Mouse (Mus musculus): ENCODE measurements at regions not wholly inside any gene's neighbourhood (a gene's known extent, or its start where the extent isn't known, plus 50 kb on each side); places are given as distances from the start of the nearest gene placed in this dataset.
"Not testable (repeated sequence)": the region's sequence is repeated elsewhere in the genome, so short reads cannot be mapped to it uniquely, and the experiment has no call there.

- no peaks in the 10 kb centered on the region for H3K27me3 ChIP-seq (replicated peaks; ENCODE audit: low read depth, poor library complexity, severe bottlenecking)
- no peak overlapping the region for H3K27ac ChIP-seq (replicated peaks)
- no peaks in the 10 kb centered on the region for H3K4me1 ChIP-seq
- no peaks in the 10 kb centered on the region for H3K9me3 ChIP-seq
- no peak overlapping the region for H3K4me3 ChIP-seq
- no peaks in the 10 kb centered on the region for H3K36me3 ChIP-seq (replicated peaks)
- DNase-seq (ENCODE audit: low spot score): no peak
- WGBS: 66% methylated on average over 4 of the region's 4 CpGs
Observed at GRCm38 (mm10) chr2:63580489-63581139, 396.5 kb upstream of the Kcnh7 start.

- Histone ChIP-seq H3K27me3 (replicated peaks; ENCODE audit: low read depth, poor library complexity, severe bottlenecking) (no peaks in the 10 kb centered on the region), H3K4me3 (no peak overlapping the region), H3K4me1 (no peaks in the 10 kb centered on the region), H3K27ac (replicated peaks) (no peak overlapping the region), H3K9me3 (no peaks in the 10 kb centered on the region), H3K36me3 (replicated peaks) (no peaks in the 10 kb centered on the region)
- WGBS: 38% methylated on average over 5 of the region's 5 CpGs
- no peak for DNase-seq (ENCODE audit: low spot score)
Observed at GRCm38 (mm10) chr2:63575172-63575571, 391.1 kb upstream of the Kcnh7 start.

DNA sequence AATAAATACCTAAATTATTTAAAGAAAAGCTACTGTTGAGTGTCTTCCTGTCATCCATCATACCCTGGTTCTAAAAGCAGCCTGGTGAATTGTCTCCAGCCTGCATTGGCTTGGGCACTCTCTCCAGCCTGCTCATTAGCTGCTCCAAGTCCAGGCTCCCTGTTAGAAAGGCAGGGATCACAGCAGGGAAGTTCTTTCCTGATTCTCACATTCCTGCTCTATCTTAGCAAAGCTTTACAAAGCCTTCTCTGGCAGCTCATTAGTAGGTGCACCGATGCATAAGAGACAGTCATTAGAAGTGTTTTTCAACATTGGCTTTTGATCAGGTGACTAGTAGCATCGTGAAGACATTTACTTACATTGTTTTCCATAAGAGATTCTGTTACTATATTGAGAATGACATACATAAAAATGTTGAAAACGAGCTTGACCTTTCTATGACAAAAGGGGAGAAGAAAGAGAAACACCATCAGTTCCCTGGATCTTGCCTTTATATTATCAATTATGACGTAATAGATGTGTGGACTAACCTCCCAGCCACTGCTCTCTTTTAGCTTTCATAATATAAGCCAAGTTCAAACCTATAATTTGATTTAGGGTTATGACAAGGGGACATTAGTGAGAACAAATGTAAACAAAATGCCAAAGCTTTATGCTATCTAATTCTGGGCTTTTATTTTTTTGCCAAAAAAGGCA, 390.1 kb upstream of the Kcnh7 start:
- no peaks in the 10 kb centered on the region for H3K36me3 ChIP-seq (replicated peaks)
- no peaks in the 10 kb centered on the region for H3K9me3 ChIP-seq
- H3K4me3 ChIP-seq: no peak overlapping the region
- no peaks in the 10 kb centered on the region for H3K4me1 ChIP-seq
- H3K27me3 ChIP-seq (replicated peaks; ENCODE audit: low read depth, poor library complexity, severe bottlenecking): no peaks in the 10 kb centered on the region
- H3K27ac ChIP-seq (replicated peaks): no peak overlapping the region
- WGBS: 25% methylated on average over 4 of the region's 4 CpGs
- peak; percentile 22 for DNase-seq (ENCODE audit: low spot score)

DNA sequence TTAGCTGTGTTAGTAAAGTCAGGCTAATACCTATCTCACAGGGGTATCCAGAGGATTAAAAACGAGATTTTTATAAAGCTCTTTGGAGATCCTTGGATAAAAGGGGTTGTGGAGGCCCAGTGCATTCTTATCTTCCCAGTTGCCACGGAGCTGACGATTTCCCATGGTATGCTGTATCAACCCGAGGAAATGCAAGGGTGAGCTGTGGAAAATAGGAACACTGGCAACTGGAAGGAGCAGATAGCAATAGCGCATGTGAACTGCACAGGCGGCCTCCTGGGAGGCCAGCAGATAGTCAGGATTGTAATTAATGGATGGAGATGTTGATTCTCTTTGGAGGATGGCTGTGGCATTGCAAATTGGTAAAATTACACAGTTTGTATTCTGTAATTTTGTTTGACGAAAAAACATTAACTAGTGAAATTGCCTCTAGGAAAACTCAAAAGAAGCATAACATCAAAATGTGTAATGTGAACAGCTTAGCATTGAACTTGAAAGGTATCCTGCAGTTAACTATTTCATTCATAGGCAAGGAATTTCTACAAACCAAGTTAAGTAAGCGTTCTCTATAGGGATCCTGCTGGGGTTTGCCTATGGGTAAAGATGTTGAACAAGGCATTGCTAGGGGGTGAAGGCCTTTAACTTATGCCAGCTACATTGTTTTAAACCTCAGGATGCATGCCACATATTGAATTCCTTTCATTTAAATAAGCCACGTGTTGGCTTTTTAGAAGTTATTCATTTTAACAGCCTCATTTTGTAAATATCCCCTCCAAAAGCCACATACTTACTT, 389.1 kb upstream of the Kcnh7 start:
- Histone ChIP-seq H3K4me1 (no peaks in the 10 kb centered on the region), H3K9me3 (no peaks in the 10 kb centered on the region), H3K4me3 (no peak overlapping the region), H3K36me3 (replicated peaks) (no peaks in the 10 kb centered on the region), H3K27ac (replicated peaks) (no peak overlapping the region), H3K27me3 (replicated peaks; ENCODE audit: low read depth, poor library complexity, severe bottlenecking) (no peaks in the 10 kb centered on the region)
- no peak for DNase-seq (ENCODE audit: low spot score)
- 39% methylated on average over 9 of the region's 9 CpGs for WGBS

DNA sequence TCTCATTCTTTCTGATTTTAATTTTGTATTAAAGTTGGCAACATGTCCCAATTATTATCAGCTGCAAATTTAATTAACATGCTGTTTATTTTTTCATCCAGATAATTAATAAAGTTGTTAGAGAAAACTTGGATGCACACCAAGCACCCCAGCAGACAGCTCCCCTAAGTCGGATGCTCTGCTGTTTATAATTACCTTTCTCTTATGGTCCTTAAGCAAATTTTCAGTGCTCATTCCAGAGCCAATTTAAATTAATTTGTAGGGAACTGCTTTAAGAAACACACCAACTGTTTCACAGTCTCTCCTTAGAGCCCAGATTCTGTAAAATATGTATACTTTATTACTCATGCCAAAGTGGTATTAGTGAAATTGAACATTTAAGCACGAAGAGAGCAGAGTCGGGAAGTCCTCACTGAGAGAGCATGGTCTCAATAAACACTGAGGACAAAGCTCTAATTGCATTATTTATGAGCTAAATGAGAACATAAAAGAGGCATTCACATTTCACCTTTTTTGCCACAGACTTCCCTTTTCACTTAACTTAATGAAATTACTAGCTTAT, 372.9 kb upstream of the Kcnh7 start:
- DNase-seq (ENCODE audit: low spot score): no peak
- 77% methylated on average over 3 of the region's 3 CpGs for WGBS
- Histone ChIP-seq H3K9me3 (no peaks in the 10 kb centered on the region), H3K27me3 (replicated peaks; ENCODE audit: low read depth, poor library complexity, severe bottlenecking) (no peaks in the 10 kb centered on the region), H3K27ac (replicated peaks) (no peak overlapping the region), H3K36me3 (replicated peaks) (no peaks in the 10 kb centered on the region), H3K4me3 (no peak overlapping the region), H3K4me1 (no peaks in the 10 kb centered on the region)

GRCm38 (mm10) chr2:63541836-63542235, 357.7 kb upstream of the Kcnh7 start:
- not testable (repeated sequence) for H3K4me1 ChIP-seq; H3K27me3 ChIP-seq (replicated peaks; ENCODE audit: low read depth, poor library complexity, severe bottlenecking); H3K9me3 ChIP-seq; DNase-seq (ENCODE audit: low spot score); H3K4me3 ChIP-seq; H3K36me3 ChIP-seq (replicated peaks); H3K27ac ChIP-seq (replicated peaks)

- no peak for DNase-seq (ENCODE audit: low spot score)
- H3K9me3 ChIP-seq: no peaks in the 10 kb centered on the region
- H3K4me3 ChIP-seq: no peak overlapping the region
- H3K27ac ChIP-seq (replicated peaks): no peak overlapping the region
- H3K36me3 ChIP-seq (replicated peaks): no peaks in the 10 kb centered on the region
- no peaks in the 10 kb centered on the region for H3K4me1 ChIP-seq
- 91% methylated on average over 2 of the region's 2 CpGs for WGBS
- no peaks in the 10 kb centered on the region for H3K27me3 ChIP-seq (replicated peaks; ENCODE audit: low read depth, poor library complexity, severe bottlenecking)
Observed at GRCm38 (mm10) chr2:63518534-63518933, 334.4 kb upstream of the Kcnh7 start.

GRCm38 (mm10) chr2:63513554-63514226, 329.6 kb upstream of the Kcnh7 start:
- H3K36me3 ChIP-seq (replicated peaks): no peaks in the 10 kb centered on the region
- H3K27ac ChIP-seq (replicated peaks): no peak overlapping the region
- no peaks in the 10 kb centered on the region for H3K27me3 ChIP-seq (replicated peaks; ENCODE audit: low read depth, poor library complexity, severe bottlenecking)
- no peaks in the 10 kb centered on the region for H3K9me3 ChIP-seq
- no peak overlapping the region for H3K4me3 ChIP-seq
- 76% methylated on average over 1 of the region's 1 CpGs for WGBS
- H3K4me1 ChIP-seq: no peaks in the 10 kb centered on the region
- no peak for DNase-seq (ENCODE audit: low spot score)

DNA sequence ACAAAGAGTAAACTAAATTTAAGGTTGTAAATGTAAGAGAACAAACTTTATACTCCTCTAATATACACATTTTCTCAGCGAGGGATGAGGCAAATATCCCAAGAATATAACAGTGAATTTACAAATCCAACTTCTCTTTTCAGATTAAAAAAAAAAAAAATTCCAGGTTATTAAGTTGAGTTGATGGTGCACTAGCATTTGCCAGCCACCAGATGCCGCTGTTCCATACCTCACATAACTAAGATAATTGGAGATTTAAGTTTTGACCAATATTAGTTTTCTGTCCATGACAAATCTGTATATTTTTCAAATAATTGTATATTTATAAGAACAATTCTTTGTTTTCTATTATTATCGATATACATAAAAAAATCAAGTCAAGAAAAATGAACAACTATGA, 319.9 kb upstream of the Kcnh7 start:
- H3K4me3 ChIP-seq: no peak overlapping the region
- WGBS: 10% methylated on average over 3 of the region's 3 CpGs
- no peaks in the 10 kb centered on the region for H3K4me1 ChIP-seq
- H3K36me3 ChIP-seq (replicated peaks): no peaks in the 10 kb centered on the region
- H3K27ac ChIP-seq (replicated peaks): no peak overlapping the region
- peak; percentile 20 for DNase-seq (ENCODE audit: low spot score)
- H3K9me3 ChIP-seq: no peaks in the 10 kb centered on the region
- no peaks in the 10 kb centered on the region for H3K27me3 ChIP-seq (replicated peaks; ENCODE audit: low read depth, poor library complexity, severe bottlenecking)

- Histone ChIP-seq H3K4me3 (no peak overlapping the region), H3K36me3 (replicated peaks) (no peaks in the 10 kb centered on the region), H3K27me3 (replicated peaks; ENCODE audit: low read depth, poor library complexity, severe bottlenecking) (no peaks in the 10 kb centered on the region), H3K4me1 (no peaks in the 10 kb centered on the region), H3K9me3 (no peaks in the 10 kb centered on the region), H3K27ac (replicated peaks) (no peak overlapping the region)
- 62% methylated on average over 5 of the region's 5 CpGs for WGBS
- DNase-seq (ENCODE audit: low spot score): no peak
Observed at GRCm38 (mm10) chr2:63476411-63476810, 292.3 kb upstream of the Kcnh7 start.

- DNase-seq (ENCODE audit: low spot score): no peak
- Histone ChIP-seq H3K36me3 (replicated peaks) (no peaks in the 10 kb centered on the region), H3K27ac (replicated peaks) (no peak overlapping the region), H3K4me3 (no peak overlapping the region), H3K4me1 (no peaks in the 10 kb centered on the region), H3K27me3 (replicated peaks; ENCODE audit: low read depth, poor library complexity, severe bottlenecking) (no peaks in the 10 kb centered on the region), H3K9me3 (no peaks in the 10 kb centered on the region)
Observed at GRCm38 (mm10) chr2:63475255-63475654, 291.2 kb upstream of the Kcnh7 start.

GRCm38 (mm10) chr2:63473699-63474098, 289.6 kb upstream of the Kcnh7 start:
- Histone ChIP-seq H3K9me3 (no peaks in the 10 kb centered on the region), H3K4me1 (no peaks in the 10 kb centered on the region), H3K36me3 (replicated peaks) (no peaks in the 10 kb centered on the region), H3K4me3 (no peak overlapping the region), H3K27ac (replicated peaks) (no peak overlapping the region), H3K27me3 (replicated peaks; ENCODE audit: low read depth, poor library complexity, severe bottlenecking) (no peaks in the 10 kb centered on the region)
- WGBS: 26% methylated on average over 2 of the region's 2 CpGs
- DNase-seq (ENCODE audit: low spot score): peak; percentile 58
